21 mouse cellular contexts compared by ENCODE assay signal in genomic region chr5:31741931-31742330, GRCm38 (mm10).
"Had no signal": no experiment of that assay in that cellular context is flagged by ENCODE, and none has a peak within 500 bp of the region (broad histone marks: within the 10 kb centered on the region; RNA-seq: fewer than 3 reads in every experiment).

No protein-coding gene starts in this region.

- H3K27ac ChIP-seq: kidney, embryonic 15.5 days; limb, embryonic 12.5 days; limb, embryonic 15.5 days; liver, embryonic 13.5 days; macrophage; midbrain, embryonic 12.5 days; midbrain, embryonic 15.5 days; neural tube, embryonic 12.5 days; neural tube, embryonic 15.5 days; stomach, postnatal 0 days had no signal

- H3K4me1 ChIP-seq: kidney, embryonic 15.5 days; limb, embryonic 12.5 days; limb, embryonic 15.5 days; liver, embryonic 13.5 days; midbrain, embryonic 12.5 days; midbrain, embryonic 15.5 days; neural tube, embryonic 12.5 days; neural tube, embryonic 15.5 days had no signal

- H3K27me3 ChIP-seq: kidney, embryonic 15.5 days; limb, embryonic 12.5 days; limb, embryonic 15.5 days; liver, embryonic 13.5 days; midbrain, embryonic 12.5 days; midbrain, embryonic 15.5 days; neural tube, embryonic 12.5 days; neural tube, embryonic 15.5 days had no signal

- DNase-seq: kidney, postnatal 10 days; kidney, postnatal 4 days; left cerebral cortex, postnatal 4 days; liver, embryonic 13.5 days; lung, adult 2 months; lung, postnatal 14 days; right cerebral cortex, adult 18-20 months; right cerebral cortex, postnatal 14 days; right cerebral cortex, postnatal 4 days; thymus, adult 2 months; thymus, postnatal 14 days; thymus, postnatal 4 days had no signal

- H3K4me3 ChIP-seq: kidney, embryonic 15.5 days; limb, embryonic 12.5 days; limb, embryonic 15.5 days; liver, embryonic 13.5 days; midbrain, embryonic 12.5 days; midbrain, embryonic 15.5 days; neural tube, embryonic 12.5 days; neural tube, embryonic 15.5 days had no signal
